ENCODE assay signal across 1 mouse cellular context in the genomic region with DNA sequence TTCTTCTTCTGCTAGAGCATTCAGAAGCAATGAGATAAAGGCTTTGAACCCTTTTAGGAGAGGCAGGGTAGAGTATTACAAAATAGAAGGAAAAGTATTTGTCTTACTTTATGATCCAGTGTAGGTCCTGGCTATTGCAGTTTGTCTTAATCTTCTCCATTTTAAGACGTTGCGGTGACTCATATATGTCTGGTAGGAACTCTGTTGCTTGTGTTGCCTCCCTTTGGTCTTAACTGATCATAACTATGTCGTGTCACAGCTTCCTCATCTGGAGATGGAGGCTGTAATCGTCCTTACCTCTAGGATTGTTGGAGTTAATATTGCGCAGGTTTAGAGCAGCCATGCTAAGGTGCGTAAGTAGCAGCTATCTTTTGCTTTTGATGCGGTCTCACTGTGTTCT.
TF ChIP-seq lines count a peak whose summit lies in the region.

No protein-coding gene starts in this region.

TF ChIP-seq in MEL, 35 proteins besides CTCF, POLR2A, EP300 and RAD21 (continued from another document):
- TF ChIP-seq MEF2A (IDR thresholded peaks at IDR 0.05; ENCODE audit: extremely low read depth, insufficient replicate concordance, low read depth, low read length, poor library complexity, severe bottlenecking) = no peak
- no peak for TF ChIP-seq E2F4 (IDR thresholded peaks at IDR 0.05; ENCODE audit: borderline replicate concordance, low read depth, low read length)
- peak; percentile 15; the same call in 1 of the 2 replicates for TF ChIP-seq SIN3A (IDR thresholded peaks at IDR 0.05; ENCODE audit: low read length)
- TF ChIP-seq MYC (IDR thresholded peaks at IDR 0.05; ENCODE audit: low read depth, low read length) = no peak
- peak; percentile 76 for TF ChIP-seq JUND (IDR thresholded peaks at IDR 0.05; ENCODE audit: low read depth, low read length)
- no peak for TF ChIP-seq MXI1 (IDR thresholded peaks at IDR 0.05; ENCODE audit: low read depth, low read length)
- no peak for TF ChIP-seq GABPA (IDR thresholded peaks at IDR 0.05; ENCODE audit: low read depth, low read length)
- TF ChIP-seq NELFE (IDR thresholded peaks at IDR 0.05; ENCODE audit: low read depth, low read length) = no peak
- TF ChIP-seq USF1 (IDR thresholded peaks at IDR 0.05; ENCODE audit: low read depth, low read length) = no peak
